Mouse (Mus musculus) mesoderm, embryonic 11.5 days (tissue): ENCODE results near the gene Cep152.
A peak's percentile ranks its signal among the peaks of the same experiment; 100 is the strongest.

Source experiments
- DNase-seq: peaks from one replicate; pipeline ENCODE4 v3.0.0-alpha.2; 2012; ENCODE audit warnings: low read depth, low spot score

Gene Cep152

GRCm38 (mm10) chr2:125624837-125625351 lies at the start of gene Cep152:
Cep152 (minus strand) TSS chr2:125625113.
- peak; percentile 97 for DNase-seq

- DNase-seq: peak; percentile 86
Measured at GRCm38 (mm10) chr2:125672957-125673631, 48.2 kb upstream of the Cep152 start, which contains the start of gene Eid1. Eid1 (plus strand) TSS chr2:125673095.

DNA sequence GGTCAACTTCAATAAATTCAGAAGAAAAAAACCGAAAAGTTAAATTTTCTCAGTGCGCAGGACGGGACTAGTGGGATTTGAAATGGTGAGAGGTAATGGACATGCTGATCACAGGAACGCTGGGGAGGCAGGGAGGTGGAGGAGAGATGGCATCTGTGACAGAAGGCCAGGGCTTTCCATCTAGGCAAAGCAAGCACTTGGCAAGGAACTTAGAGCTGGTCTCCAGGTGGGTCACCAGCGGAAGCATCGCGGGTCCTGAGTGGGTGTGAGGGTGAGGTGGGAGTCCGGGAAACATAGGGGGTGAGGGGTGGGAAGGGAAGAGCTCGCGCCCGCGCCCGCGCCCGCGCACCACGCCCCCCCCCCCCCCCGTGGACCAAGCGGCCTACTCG lies 47.6 kb upstream of the Cep152 start:
- no peak for DNase-seq

DNA sequence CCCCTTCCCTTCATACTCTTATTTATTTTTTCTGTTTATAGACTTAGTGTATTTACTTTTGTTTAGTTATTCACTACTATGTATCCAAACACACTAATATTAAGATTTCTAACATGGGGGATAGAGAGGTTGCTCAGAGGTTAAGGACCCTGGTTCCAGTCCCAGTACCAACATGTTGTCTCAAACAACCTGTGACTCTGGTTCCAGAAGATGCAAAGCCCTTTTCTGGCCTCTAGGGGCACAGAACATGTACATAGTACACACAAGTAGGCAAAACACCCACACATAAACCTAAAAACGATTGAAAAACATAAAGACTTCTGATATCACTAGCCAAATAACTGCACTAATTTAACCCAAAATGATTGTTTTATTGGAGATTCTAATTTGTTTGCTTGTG lies 45.9 kb upstream of the Cep152 start:
- DNase-seq: no peak

DNA sequence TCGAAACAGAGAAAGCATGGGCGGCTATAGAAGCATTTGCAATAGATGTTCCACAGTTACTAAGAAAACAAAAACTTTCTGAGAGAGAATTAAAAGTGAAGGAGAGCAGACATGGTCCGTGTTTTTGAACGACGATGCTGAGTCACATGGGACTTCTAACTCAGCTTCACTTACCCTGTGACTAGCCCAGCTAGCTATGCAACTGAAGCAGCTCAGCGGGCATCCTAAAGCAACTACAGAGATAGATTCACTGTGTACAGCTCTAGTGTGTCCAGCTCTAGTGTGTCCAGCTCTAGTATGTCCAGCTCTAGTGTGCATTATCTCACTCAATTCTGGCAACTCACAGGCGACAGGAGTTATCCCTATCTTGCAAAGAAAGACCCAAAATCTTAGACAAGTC lies 42.8 kb upstream of the Cep152 start:
- no peak for DNase-seq

DNA sequence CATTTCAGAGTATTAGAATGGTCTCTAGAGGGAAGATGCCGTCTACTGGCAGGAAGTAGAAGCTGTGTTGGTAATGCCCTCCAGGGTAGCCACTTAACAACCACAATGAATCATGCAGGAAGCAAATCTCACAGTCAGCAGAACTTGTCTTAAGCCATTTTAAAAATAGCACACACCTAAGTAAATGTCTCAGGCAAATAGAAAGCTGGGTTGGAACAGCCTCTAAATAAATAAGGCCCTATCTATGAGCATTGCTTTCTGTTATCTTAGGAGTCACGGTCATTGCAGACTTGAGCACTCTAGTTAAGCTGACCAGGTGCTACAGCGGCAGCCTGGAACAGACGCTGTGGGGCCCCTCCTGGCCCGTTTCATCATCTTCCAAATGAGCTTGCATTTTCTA lies 42.3 kb upstream of the Cep152 start:
- DNase-seq: no peak

DNA sequence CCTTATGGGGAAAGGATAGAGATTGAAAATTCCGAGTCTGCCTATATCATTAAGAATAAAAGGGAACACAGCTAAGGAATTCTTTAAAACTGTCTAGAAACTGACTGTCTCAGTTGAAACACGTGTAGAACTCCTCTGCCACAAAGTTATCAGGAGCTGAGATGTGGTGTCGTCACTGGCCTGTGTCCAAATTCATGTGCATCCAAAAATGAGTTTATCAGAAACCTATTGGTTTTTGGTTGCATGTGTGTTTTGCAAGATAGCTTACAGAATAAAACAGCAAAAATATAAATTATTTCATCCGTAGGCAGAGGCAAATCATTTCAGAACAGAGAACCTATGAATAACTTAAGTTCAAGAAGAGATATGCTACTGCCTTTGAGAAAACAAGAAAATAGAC lies 41.8 kb upstream of the Cep152 start:
- DNase-seq: no peak

DNA sequence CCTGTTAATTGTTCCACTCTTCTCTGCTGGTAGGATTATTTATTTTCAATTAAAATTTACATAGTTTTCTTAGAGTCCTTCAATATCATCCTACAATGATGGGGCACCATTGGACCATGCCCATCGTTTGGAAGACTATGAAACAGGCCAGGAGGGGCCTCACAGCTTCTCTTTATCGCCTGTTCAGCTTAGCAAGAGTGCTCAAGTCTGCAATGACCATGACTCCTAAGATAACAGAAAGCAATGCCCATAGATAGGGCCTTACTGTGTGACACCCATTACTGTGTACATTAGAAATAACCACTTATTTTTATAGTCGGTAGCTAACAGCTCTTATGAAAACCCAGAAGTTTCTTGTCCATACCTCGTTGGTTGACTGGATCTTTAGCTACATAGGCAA lies 41.0 kb upstream of the Cep152 start:
- DNase-seq: no peak

GRCm38 (mm10) chr2:125665213-125665612 lies 40.3 kb upstream of the Cep152 start:
- no peak for DNase-seq

DNA sequence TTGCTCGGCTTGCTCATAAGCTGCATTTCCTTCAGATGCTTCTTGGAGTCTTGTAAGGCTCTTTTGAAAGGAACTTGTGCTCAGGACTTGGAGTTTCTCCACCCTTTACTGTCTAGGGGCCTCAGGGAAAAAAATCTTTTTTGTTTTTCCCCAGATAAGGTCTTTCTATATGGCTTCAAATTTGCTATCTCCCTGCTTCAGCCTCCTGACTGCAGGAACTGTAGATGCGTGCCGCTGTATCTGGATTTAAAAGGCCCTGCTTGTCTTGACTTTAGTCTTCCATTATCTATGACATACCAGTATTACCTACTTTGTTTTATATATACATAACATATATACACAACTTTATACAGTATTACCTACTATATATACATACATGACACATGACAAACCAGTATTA lies 37.6 kb upstream of the Cep152 start:
- DNase-seq: no peak

DNA sequence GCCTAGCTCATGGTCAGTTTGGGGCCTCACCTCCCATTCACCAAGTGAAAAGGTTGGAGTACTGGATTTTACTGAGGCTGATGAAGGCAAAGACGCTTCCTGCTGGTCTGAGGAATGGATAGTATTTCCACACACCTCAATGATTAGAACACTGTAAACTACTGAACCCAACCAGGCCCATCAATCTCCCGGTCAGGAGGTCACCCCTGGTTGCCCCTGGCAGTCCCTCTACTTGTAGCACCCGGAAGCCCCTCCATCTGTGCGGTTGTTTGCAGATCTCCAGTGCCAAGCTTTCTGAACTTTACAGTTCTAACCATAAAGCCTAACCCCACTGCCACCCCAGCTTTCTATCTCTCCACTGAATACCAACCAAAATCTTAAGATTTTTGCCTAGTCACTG lies 36.2 kb upstream of the Cep152 start:
- DNase-seq: no peak

DNA sequence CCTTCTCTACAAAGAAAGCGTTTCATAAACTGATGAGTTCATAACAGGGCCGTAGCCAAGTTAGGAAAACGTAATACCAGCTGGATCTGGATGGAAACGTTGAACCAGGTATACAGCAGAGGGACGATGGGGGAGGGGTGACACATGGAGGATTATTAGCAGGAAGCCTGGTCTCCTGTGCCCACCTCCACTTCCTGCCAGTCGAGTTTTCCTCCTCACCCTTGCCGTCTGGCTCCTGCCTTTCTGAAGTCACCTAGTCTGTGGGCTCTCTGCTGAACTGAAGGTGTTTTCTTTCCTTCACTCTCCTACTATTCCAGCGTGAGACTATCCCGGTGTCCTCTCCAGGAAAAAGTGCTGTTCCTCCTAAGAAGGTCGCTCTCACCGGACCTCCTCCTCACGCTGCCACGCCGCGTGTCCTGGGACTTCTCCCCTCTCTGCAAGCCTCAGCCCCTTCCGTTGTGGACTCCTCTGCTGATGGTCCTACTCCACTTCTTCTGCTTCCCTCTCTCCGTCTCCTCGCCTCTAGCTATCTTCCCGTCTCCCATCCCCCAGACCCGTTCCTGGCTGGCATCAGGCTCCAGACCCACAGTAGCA lies 35.7 kb upstream of the Cep152 start:
- no peak for DNase-seq

- DNase-seq: peak; percentile 80
Measured at GRCm38 (mm10) chr2:125659823-125660536, 35.1 kb upstream of the Cep152 start.

GRCm38 (mm10) chr2:125655391-125655790 lies 30.5 kb upstream of the Cep152 start:
- no peak for DNase-seq

DNA sequence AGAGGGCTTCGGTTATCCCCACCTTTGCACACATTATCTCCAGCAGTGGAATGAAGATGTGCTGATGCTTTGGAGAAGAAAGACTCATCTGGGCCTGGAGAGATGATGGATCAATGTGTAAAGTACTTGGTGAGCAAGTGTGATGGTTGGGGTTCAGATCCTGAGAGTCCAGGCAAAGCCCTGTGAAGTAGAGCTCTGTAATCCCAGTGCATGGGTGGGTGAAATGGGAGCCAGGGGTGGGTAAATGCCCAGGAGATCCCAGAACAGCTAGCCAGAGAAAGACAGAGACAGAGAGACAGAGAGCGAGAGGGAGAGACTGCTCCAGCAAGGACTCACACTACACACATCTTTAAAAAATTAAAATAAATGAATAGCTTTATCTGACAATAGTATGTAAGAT lies 28.4 kb upstream of the Cep152 start:
- no peak for DNase-seq

- no peak for DNase-seq
Measured at GRCm38 (mm10) chr2:125651563-125651962, 26.6 kb upstream of the Cep152 start.

- DNase-seq: no peak
Measured at GRCm38 (mm10) chr2:125650742-125651352, 25.9 kb upstream of the Cep152 start.

DNA sequence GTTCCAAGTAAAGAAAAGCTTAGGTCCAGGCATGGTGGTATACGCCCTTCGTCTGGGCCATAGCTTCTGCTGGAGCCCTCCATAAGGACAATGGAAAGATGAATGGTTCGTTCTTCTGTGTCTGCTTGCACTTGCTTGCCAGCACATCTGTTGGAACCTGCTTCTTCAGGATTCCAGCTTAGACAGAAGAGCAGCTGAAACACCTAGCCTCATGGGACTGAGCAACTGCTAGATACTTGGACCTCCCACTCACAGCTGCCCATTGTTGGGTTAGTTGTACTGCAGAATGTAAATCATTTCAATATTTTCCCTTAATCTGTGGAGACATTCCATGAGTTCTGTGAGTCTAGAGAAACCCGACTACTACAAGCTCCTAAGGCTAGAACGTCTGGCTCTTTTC lies 25.1 kb upstream of the Cep152 start:
- no peak for DNase-seq

DNA sequence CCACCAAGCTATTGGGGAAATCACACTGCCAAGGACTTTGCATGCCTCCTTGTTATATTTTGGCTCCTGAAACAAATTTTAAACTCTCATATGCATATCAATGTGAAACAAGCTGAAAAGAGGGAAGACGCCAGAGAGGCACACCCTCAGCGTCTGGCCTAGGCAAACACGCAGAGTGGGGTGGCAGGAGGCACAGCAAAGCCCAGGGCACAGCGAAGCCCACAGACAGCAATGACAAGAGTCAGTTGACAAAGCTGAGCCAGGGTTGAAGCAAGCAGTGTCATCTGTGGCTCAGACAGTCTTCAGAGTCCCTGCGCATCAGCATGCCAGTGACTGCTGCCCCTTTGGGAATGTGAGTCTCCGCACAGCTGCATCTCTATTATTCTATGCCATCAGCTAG lies 20.0 kb upstream of the Cep152 start:
- no peak for DNase-seq

GRCm38 (mm10) chr2:125637331-125637730 lies 12.4 kb upstream of the Cep152 start:
- peak; percentile 18 for DNase-seq

- DNase-seq: no peak
Measured at GRCm38 (mm10) chr2:125630010-125630409, 5.1 kb upstream of the Cep152 start.

GRCm38 (mm10) chr2:125628487-125628886 lies 3.6 kb upstream of the Cep152 start:
- no peak for DNase-seq
